Mouse (Mus musculus): ENCODE data around the gene Rpl13a. TPM values are rescaled to one million over a fixed set of nuclear protein-coding genes. Genes with fewer than 3 reads are reported as not detected.
"Not testable (repeated sequence)": the region's sequence is repeated elsewhere in the genome, so short reads cannot be mapped to it uniquely, and the experiment has no call there.

Rpl13a gene
- total RNA-seq, 4 experiments from 2014 or later, result 731 to 1,022 (median 859) TPM

GRCm38 (mm10) chr7:45135993-45136567 lies 7.5 kb upstream of the Rpl13a start, which contains the start of the genes Gm45713 and Flt3l:
Gene Gm45713, minus strand, starts transcription at chr7:45136231.
Gene Flt3l, minus strand, starts transcription at chr7:45136432.
- DNase-seq (ENCODE audit: low spot score in 2 of 2), result peak; percentile 86 to 91

- no peak for DNase-seq (ENCODE audit: low spot score in 2 of 2)
Measured at GRCm38 (mm10) chr7:45135370-45135769, 6.8 kb upstream of the Rpl13a start.

GRCm38 (mm10) chr7:45134544-45135026 lies 6.0 kb upstream of the Rpl13a start:
- DNase-seq (ENCODE audit: low spot score in 2 of 2), result no peak

GRCm38 (mm10) chr7:45133446-45134159 lies 5.0 kb upstream of the Rpl13a start:
- no peak for DNase-seq (ENCODE audit: low spot score in 2 of 2)

- DNase-seq (ENCODE audit: low spot score in 2 of 2), result no peak
Measured at GRCm38 (mm10) chr7:45131850-45132249, 3.3 kb upstream of the Rpl13a start.

- no peak for DNase-seq (ENCODE audit: low spot score in 2 of 2)
Measured at GRCm38 (mm10) chr7:45129776-45130512, 1.4 kb upstream of the Rpl13a start.

- DNase-seq (ENCODE audit: low spot score in 2 of 2), result no peak
Measured at GRCm38 (mm10) chr7:45129318-45129717, 757 bp upstream of the Rpl13a start.

GRCm38 (mm10) chr7:45127700-45128224 lies 799 bp downstream of the Rpl13a start:
- no peak for DNase-seq (ENCODE audit: low spot score in 2 of 2)

GRCm38 (mm10) chr7:45126844-45127699 lies 1.5 kb downstream of the Rpl13a start:
- no peak for DNase-seq (ENCODE audit: low spot score in 2 of 2)

GRCm38 (mm10) chr7:45126147-45126843 lies 2.3 kb downstream of the Rpl13a start:
- DNase-seq (ENCODE audit: low spot score in 2 of 2), result no peak

GRCm38 (mm10) chr7:45125649-45126048 lies 2.9 kb downstream of the Rpl13a start:
- not testable (repeated sequence) for DNase-seq (ENCODE audit: low spot score in 2 of 2)

- DNase-seq (ENCODE audit: low spot score in 2 of 2), result no peak
Measured at GRCm38 (mm10) chr7:45125144-45125600, 3.4 kb downstream of the Rpl13a start.

- peak; percentile 98 to 99 for DNase-seq (ENCODE audit: low spot score in 2 of 2)
Measured at GRCm38 (mm10) chr7:45124224-45125143, 4.1 kb downstream of the Rpl13a start, which contains the start of gene Rps11. Gene Rps11, minus strand, starts transcription at chr7:45124439.

- no peak for DNase-seq (ENCODE audit: low spot score in 2 of 2)
Measured at GRCm38 (mm10) chr7:45123186-45123570, 5.4 kb downstream of the Rpl13a start.

GRCm38 (mm10) chr7:45122561-45123185 lies 5.9 kb downstream of the Rpl13a start:
- DNase-seq (ENCODE audit: low spot score in 2 of 2), result no peak

GRCm38 (mm10) chr7:45121966-45122365 lies 6.6 kb downstream of the Rpl13a start:
- DNase-seq (ENCODE audit: low spot score in 2 of 2), result no peak

GRCm38 (mm10) chr7:45121404-45121803 lies 7.2 kb downstream of the Rpl13a start:
- DNase-seq (ENCODE audit: low spot score in 2 of 2), result no peak

All from layer of hippocampus, adult 8-10 months (tissue).